Mouse (Mus musculus) neutrophil, adult 83 days (primary cell): ENCODE data around the gene Vkorc1l1. TPM values are rescaled to one million over a fixed set of nuclear protein-coding genes. Genes with fewer than 3 reads are reported as not detected.

Source experiments
- total RNA-seq, 2 experiments: library from RNA; stranded (reverse); gene quantifications; one replicate each; pipeline ENCODE4 v1.2.4; 2023

The Vkorc1l1 gene
- 10 to 100 TPM; 18.1 to 21.5 TPM for total RNA-seq

GRCm38 (mm10) chr5:129941495-129942045 is at the start of gene Vkorc1l1:
TSS of gene Vkorc1l1 (plus strand) at chr5:129941970.

DNA sequence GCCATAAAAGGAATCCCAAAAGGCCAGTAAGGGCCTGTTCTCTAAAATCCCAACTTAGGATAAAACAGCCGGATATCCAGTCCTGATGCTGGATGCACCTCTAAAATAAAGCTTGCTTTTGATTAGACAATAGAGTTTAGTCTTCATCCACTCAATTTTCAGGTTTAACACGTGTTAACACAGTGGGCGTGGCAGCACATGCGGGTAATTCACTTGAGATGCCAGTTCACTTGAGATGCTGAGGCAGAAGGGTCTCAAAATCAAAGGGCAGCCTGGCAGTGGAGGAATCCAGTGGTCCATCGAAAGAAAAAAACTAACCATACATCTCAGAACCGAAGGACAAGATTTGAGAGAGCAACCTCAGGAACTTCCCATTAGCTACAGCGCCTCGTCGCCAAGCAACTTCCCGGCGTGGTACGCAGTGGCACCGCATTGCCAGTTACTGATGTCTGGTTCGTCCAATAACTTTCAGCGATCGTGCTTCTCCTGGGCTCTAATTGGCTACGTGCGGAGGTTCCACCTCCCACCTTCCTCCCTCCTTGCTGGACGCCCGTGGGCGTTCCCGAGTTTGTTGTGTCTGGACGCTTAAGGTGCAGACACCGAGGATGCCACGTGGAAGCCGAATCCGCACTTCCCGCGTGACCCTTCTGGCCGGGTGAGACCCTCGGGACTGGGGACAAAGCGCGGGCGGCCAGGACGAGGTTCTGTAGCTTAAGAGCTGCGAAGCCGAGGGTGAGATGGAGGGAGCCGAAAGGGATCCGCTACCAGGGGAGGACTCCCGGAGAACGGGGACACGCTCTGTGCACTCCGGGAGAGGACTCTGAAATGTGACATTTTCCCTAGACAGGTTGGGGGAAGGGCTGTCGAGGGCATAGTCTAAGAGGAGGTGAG is 46.3 kb upstream of the Vkorc1l1 start, which contains the start of gene Zbed5:
Gene Zbed5, plus strand, starts transcription at position 526 of the 891 bp plus-strand sequence.

GRCm38 (mm10) chr5:129898449-129898848 is 43.3 kb upstream of the Vkorc1l1 start, which contains the start of gene Phkg1:
TSS of gene Phkg1 (minus strand) at chr5:129898549.

DNA sequence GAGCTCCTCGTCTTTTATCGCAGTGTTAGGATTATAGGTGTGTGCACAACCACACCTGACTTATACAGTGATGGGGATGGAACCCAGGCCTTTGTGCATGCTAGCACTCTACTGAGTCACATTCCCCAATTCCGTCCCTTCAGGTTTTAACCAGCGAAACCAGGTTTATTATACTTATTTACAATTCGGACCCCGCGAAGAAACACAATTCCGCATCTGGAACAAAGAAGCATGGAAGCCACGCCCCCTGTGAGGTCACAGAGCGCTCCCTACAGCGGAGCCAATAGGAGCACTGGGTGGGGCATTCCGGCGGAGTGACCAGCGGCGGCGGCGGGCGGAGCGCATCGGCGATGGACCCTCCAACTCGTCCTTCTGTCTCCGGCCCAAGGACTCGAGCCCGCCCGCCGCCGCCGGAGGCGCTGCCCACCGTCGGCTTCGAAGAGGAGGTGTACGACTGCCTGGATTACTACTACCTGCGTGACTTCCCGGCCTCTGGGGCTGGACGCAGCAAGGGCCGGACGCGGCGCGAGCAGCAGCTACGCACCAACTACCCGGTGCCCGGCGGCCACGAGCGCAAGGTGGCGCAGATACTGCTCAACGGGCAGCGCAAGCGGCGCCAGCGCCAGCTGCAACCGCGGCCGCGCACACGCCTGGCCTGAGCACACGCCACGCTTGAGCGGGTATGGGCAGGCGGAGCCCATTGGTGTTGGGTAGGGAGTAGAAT is 33.4 kb upstream of the Vkorc1l1 start, which contains the start of gene Nupr1l:
Gene Nupr1l, plus strand, starts transcription at position 299 of the 724 bp plus-strand sequence.

GRCm38 (mm10) chr5:130002301-130003146 is 60.8 kb downstream of the Vkorc1l1 start, which contains the start of gene Gusb:
TSS of gene Gusb (minus strand) at chr5:130003049.

GRCm38 (mm10) chr5:130029142-130029897 is 87.5 kb downstream of the Vkorc1l1 start, which contains the start of the genes Asl and Crcp:
TSS of gene Asl (minus strand) at chr5:130029247.
TSS of gene Crcp (plus strand) at chr5:130029290.

Other genes with a start within 250 kb of the Vkorc1l1 start
- not detected for gene Sept14, start 233.5 kb upstream of the Vkorc1l1 start, total RNA-seq
- gene Mrps17, start 226.5 kb upstream of the Vkorc1l1 start, total RNA-seq, result 10 to 100 TPM; 42.5 to 52.9 TPM
- gene Nipsnap2, start 216.9 kb upstream of the Vkorc1l1 start, total RNA-seq, result 10 to 100 TPM; 30.6 to 32.4 TPM
- gene Psph, start 154.5 kb upstream of the Vkorc1l1 start, total RNA-seq, result 1 to 10 TPM; 5.8 to 7.3 TPM
- gene Sumf2, start 95.0 kb upstream of the Vkorc1l1 start, total RNA-seq, result 1 to 10 TPM; 3.9 to 4.8 TPM
- gene Chchd2, start 54.5 kb upstream of the Vkorc1l1 start, total RNA-seq, result 100 to 1,000 TPM; 135 to 140 TPM
- not detected for gene Zbed5, start 46.2 kb upstream of the Vkorc1l1 start, total RNA-seq
- under 1 TPM; 0.48 to 0.97 TPM for gene Phkg1, start 43.4 kb upstream of the Vkorc1l1 start, total RNA-seq
- gene Nupr1l, start 33.4 kb upstream of the Vkorc1l1 start, total RNA-seq, result 1 to 10 TPM; 1.5 to 1.8 TPM
- gene Gusb, start 61.1 kb downstream of the Vkorc1l1 start, total RNA-seq, result 10 to 100 TPM; 58.8 to 62.3 TPM
- 10 to 100 TPM; 20.8 to 26.4 TPM for gene Asl, start 87.3 kb downstream of the Vkorc1l1 start, total RNA-seq
- 10 to 100 TPM; 21.8 to 23.1 TPM for gene Crcp, start 87.3 kb downstream of the Vkorc1l1 start, total RNA-seq
- 1 to 10 TPM; 3.8 to 4.7 TPM for gene Tpst1, start 131.4 kb downstream of the Vkorc1l1 start, total RNA-seq
- 1 to 10 TPM; 6.2 to 6.6 TPM for gene Kctd7, start 202.9 kb downstream of the Vkorc1l1 start, total RNA-seq
- gene Rabgef1, start 229.8 kb downstream of the Vkorc1l1 start, total RNA-seq, result 10 to 100 TPM; 34.6 to 48.5 TPM